Mouse (Mus musculus): ENCODE data around the gene Abl1.

The Abl1 gene

GRCm38 (mm10) chr2:31806639-31807382, 118.6 kb downstream of the Abl1 start:
- no peaks in the 10 kb centered on the region for H3K27me3 ChIP-seq (ENCODE audit: control insufficient read depth, insufficient read depth, low read length, poor library complexity, severe bottlenecking)
- H3K36me3 ChIP-seq (ENCODE audit: control insufficient read depth, insufficient read depth, low read length, poor library complexity, severe bottlenecking), result peaks cover 2% of the 10 kb centered on the region
- no peak for DNase-seq (ENCODE audit: low read depth, low spot score)

GRCm38 (mm10) chr2:31808410-31809357, 120.5 kb downstream of the Abl1 start:
- DNase-seq (ENCODE audit: low read depth, low spot score), result no peak
- H3K27me3 ChIP-seq (ENCODE audit: control insufficient read depth, insufficient read depth, low read length, poor library complexity, severe bottlenecking), result no peaks in the 10 kb centered on the region
- H3K36me3 ChIP-seq (ENCODE audit: control insufficient read depth, insufficient read depth, low read length, poor library complexity, severe bottlenecking), result 0 out of 2 replicates have a peak, but pooled peaks cover under 1% of the 10 kb centered on the region

- Histone ChIP-seq H3K27me3 (ENCODE audit: control insufficient read depth, insufficient read depth, low read length, poor library complexity, severe bottlenecking) (no peaks in the 10 kb centered on the region), H3K36me3 (ENCODE audit: control insufficient read depth, insufficient read depth, low read length, poor library complexity, severe bottlenecking) (no peaks in the 10 kb centered on the region)
- DNase-seq (ENCODE audit: low read depth, low spot score), result peak; percentile 31
Measured at GRCm38 (mm10) chr2:31809358-31809740, 121.2 kb downstream of the Abl1 start.

GRCm38 (mm10) chr2:31810444-31810843, 122.3 kb downstream of the Abl1 start, which contains the start of gene Qrfp:
Gene Qrfp (minus strand): TSS chr2:31810580.
- peak; percentile 43 for DNase-seq (ENCODE audit: low read depth, low spot score)
- H3K36me3 ChIP-seq (ENCODE audit: control insufficient read depth, insufficient read depth, low read length, poor library complexity, severe bottlenecking), result no peaks in the 10 kb centered on the region

GRCm38 (mm10) chr2:31811086-31811958, 123.1 kb downstream of the Abl1 start:
- DNase-seq (ENCODE audit: low read depth, low spot score), result peak; percentile 61
- H3K36me3 ChIP-seq (ENCODE audit: control insufficient read depth, insufficient read depth, low read length, poor library complexity, severe bottlenecking), result no peaks in the 10 kb centered on the region
- no peaks in the 10 kb centered on the region for H3K27me3 ChIP-seq (ENCODE audit: control insufficient read depth, insufficient read depth, low read length, poor library complexity, severe bottlenecking)

More at GRCm38 (mm10) chr2:31810444-31810843, 122.3 kb downstream of the Abl1 start, which contains the start of gene Qrfp:
- H3K27me3 ChIP-seq (ENCODE audit: control insufficient read depth, insufficient read depth, low read length, poor library complexity, severe bottlenecking), result no peaks in the 10 kb centered on the region

- H3K27me3 ChIP-seq (ENCODE audit: control insufficient read depth, insufficient read depth, low read length, poor library complexity, severe bottlenecking), result no peaks in the 10 kb centered on the region
- no peaks in the 10 kb centered on the region for H3K36me3 ChIP-seq (ENCODE audit: control insufficient read depth, insufficient read depth, low read length, poor library complexity, severe bottlenecking)
- DNase-seq (ENCODE audit: low read depth, low spot score), result no peak
Measured at GRCm38 (mm10) chr2:31813641-31814040, 125.5 kb downstream of the Abl1 start.

GRCm38 (mm10) chr2:31814699-31815098, 126.5 kb downstream of the Abl1 start:
- no peaks in the 10 kb centered on the region for H3K27me3 ChIP-seq (ENCODE audit: control insufficient read depth, insufficient read depth, low read length, poor library complexity, severe bottlenecking)
- no peaks in the 10 kb centered on the region for H3K36me3 ChIP-seq (ENCODE audit: control insufficient read depth, insufficient read depth, low read length, poor library complexity, severe bottlenecking)
- no peak for DNase-seq (ENCODE audit: low read depth, low spot score)

GRCm38 (mm10) chr2:31815367-31815766, 127.2 kb downstream of the Abl1 start:
- DNase-seq (ENCODE audit: low read depth, low spot score), result peak; percentile 86
- Histone ChIP-seq H3K27me3 (ENCODE audit: control insufficient read depth, insufficient read depth, low read length, poor library complexity, severe bottlenecking) (no peaks in the 10 kb centered on the region), H3K36me3 (ENCODE audit: control insufficient read depth, insufficient read depth, low read length, poor library complexity, severe bottlenecking) (no peaks in the 10 kb centered on the region)

GRCm38 (mm10) chr2:31822524-31823371, 134.6 kb downstream of the Abl1 start:
- Histone ChIP-seq H3K36me3 (ENCODE audit: control insufficient read depth, insufficient read depth, low read length, poor library complexity, severe bottlenecking) (no peaks in the 10 kb centered on the region), H3K27me3 (ENCODE audit: control insufficient read depth, insufficient read depth, low read length, poor library complexity, severe bottlenecking) (no peaks in the 10 kb centered on the region)
- DNase-seq (ENCODE audit: low read depth, low spot score), result peak; percentile 98

- H3K36me3 ChIP-seq (ENCODE audit: control insufficient read depth, insufficient read depth, low read length, poor library complexity, severe bottlenecking), result no peaks in the 10 kb centered on the region
- DNase-seq (ENCODE audit: low read depth, low spot score), result peak; percentile 67
- H3K27me3 ChIP-seq (ENCODE audit: control insufficient read depth, insufficient read depth, low read length, poor library complexity, severe bottlenecking), result no peaks in the 10 kb centered on the region
Measured at GRCm38 (mm10) chr2:31823933-31824730, 136.0 kb downstream of the Abl1 start.

GRCm38 (mm10) chr2:31825469-31825911, 137.3 kb downstream of the Abl1 start:
- DNase-seq (ENCODE audit: low read depth, low spot score), result no peak
- H3K27me3 ChIP-seq (ENCODE audit: control insufficient read depth, insufficient read depth, low read length, poor library complexity, severe bottlenecking), result no peaks in the 10 kb centered on the region
- H3K36me3 ChIP-seq (ENCODE audit: control insufficient read depth, insufficient read depth, low read length, poor library complexity, severe bottlenecking), result no peaks in the 10 kb centered on the region

GRCm38 (mm10) chr2:31826094-31827085, 138.2 kb downstream of the Abl1 start:
- H3K36me3 ChIP-seq (ENCODE audit: control insufficient read depth, insufficient read depth, low read length, poor library complexity, severe bottlenecking), result no peaks in the 10 kb centered on the region
- H3K27me3 ChIP-seq (ENCODE audit: control insufficient read depth, insufficient read depth, low read length, poor library complexity, severe bottlenecking), result no peaks in the 10 kb centered on the region
- no peak for DNase-seq (ENCODE audit: low read depth, low spot score)

Data from splenic B cell, adult 2 months (primary cell).